Mouse (Mus musculus): ENCODE measurements around the gene Cfdp1.

- TF ChIP-seq EP300 (IDR thresholded peaks at IDR 0.05; ENCODE audit: low read depth) (no peak), CTCF (IDR thresholded peaks at IDR 0.05; ENCODE audit: low read depth) (no peak)
These were observed 81.0 kb downstream of the Cfdp1 start for GRCm38 (mm10) chr8:111773057-111773456.

All from liver, postnatal 0 days (tissue).